Mouse (Mus musculus) testis, adult 2 months (tissue): ENCODE results near the gene Hint2.

ENCODE experiments used
- CTCF ChIP-seq: fragments of 200-500 bp; IDR thresholded peaks from 2 replicates; pipeline ENCODE4 v1.5.1; 2012; ENCODE audit warnings: low read depth, mild to moderate bottlenecking, inconsistent platforms, low read length, moderate library complexity; ENCODE audit not compliant: control insufficient read depth, insufficient read depth, insufficient replicate concordance
- POLR2A ChIP-seq: fragments of 200-500 bp; IDR thresholded peaks from 2 replicates; pipeline ENCODE4 v1.6.1; 2012; ENCODE audit warnings: low read depth, mild to moderate bottlenecking, inconsistent platforms, low read length, moderate library complexity; ENCODE audit not compliant: control insufficient read depth

GRCm38 (mm10) chr4:43666412-43666811, 10.1 kb upstream of the Hint2 start:
- TF ChIP-seq CTCF (no peak), POLR2A (no peak)
